Mouse (Mus musculus) ES-CJ7 (cell line): Measurements from ENCODE around the gene Arhgap18.

Source experiments
- DNase-seq: peaks from one replicate; pipeline ENCODE4 v3.0.0; 2011; ENCODE audit warnings: low read depth, low spot score

Arhgap18 gene

DNA sequence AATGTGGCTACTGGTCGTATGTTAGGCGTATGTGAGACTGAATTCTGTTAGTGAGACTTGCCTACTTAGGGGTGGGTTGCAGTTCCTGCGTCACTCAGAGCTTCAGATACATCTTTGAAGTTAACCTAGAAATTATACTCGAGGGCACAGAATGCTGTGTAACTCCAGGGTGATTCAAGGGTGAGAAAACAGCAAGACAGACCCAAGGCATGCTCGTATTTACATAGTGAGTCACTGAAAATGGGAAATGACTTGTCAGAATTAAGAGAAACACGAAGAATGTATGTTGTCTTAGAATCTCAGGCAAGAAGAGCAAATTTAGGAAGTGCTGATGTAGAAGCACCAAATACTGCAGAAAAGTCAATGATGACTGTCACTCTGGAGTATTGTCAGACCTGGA lies 142.5 kb downstream of the Arhgap18 start:
- no peak for DNase-seq

DNA sequence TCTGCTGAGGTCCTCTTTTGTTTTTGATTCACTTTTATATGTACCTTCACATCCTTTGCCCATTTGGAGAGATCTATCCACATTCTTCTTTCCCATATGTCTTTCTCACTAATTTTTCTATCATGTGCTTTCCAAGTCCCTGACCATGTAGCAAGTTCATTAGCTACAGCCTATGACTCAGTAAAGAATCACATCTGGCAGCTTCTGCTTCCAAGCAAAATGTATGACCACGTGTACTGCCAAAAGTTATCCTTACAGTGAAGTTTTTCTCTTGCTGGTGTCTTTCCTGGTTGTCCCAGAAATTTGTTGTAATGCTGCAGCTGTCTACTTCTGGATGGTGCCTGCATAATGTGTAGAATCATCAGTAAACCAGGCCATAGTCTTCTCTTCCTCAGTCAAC lies 147.2 kb downstream of the Arhgap18 start:
- DNase-seq, result no peak

DNA sequence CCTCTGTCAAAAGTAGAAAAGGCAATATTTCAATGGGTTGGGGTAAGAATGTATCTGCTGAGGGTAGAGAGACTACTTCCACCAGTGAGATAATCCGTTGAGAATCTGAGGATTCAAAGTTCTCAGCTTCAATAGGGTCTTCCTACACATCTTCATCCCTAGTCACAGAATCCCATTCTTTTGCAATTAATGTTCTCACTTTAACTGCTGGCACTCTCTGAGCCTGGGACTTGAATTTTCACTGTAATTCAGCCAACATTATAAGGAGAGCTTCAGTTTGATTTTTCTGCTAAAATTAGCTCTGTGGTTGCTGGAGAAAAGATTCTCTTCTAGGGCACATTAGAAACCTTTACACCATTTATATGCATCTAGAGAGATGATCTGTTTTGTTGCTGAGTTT lies 150.6 kb downstream of the Arhgap18 start:
- DNase-seq, result no peak

DNA sequence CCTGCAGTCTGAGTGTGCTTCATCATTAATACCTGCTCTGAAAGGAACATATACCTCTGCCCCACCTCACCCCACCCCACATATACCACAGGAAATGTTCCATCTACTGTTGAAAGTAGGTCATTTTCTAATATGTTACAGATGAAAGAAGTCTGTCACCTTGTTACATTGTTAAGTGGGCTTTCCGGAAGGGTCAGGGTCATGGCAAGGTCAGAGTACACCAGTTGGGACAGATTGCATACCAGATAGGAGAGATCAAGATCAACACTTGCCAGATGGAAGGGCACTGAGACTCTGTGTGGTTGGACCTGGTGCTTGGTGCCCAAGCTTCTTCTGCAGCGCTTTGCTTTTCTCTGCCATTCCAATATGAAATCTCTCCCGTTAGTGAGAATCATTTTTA lies 158.0 kb downstream of the Arhgap18 start:
- peak; percentile 56 for DNase-seq

DNA sequence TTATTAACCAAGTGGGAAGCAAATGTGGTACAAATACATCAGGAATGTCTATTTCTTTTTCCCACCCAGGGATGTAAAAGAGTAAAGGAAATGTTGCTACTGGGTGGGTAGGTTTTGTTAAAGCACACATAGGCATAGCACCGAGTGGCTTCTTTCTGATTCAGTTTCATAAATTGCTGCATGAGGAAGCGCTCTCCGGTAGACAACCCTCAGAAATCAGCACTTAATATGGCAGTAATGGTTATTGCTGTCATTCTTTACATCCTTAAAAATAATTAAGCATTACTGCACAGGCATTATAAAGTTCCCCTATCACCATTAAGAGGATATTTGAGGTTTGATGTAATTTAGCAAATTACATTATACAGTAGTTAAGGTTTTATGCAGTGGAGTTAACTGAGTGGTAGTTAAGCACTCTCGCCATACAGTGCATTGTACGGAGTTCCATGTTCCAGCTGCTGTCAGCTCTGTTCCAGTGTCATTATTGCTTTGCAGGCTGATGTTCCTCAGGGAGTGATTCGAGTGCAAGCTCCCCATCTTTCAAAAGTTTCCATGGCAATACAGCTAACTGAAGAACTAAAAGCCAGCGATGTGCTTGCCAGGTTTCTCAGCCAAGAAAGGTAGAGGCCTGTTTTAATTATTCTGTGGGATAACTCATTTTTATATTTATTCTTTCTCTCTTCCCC lies 159.0 kb downstream of the Arhgap18 start:
- no peak for DNase-seq

DNA sequence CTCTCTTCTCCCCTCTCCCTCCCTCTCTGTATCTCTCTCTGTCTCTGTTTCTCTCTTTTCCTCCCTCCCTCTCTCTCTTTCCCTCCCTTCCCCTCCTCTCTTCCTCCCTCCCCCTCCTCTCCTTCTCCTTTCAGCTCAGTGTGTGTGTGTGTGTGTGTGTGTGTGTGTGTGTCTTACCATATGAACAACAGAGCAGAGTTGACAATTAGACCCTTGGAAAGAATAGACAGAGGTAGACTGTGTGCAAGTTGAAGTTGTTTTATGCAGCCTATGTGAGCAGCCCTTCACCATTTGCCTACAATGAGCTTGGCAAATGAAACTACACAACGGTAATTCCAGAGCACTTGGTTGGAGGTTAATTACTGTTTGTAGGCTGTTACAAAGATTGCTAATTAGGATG lies 159.6 kb downstream of the Arhgap18 start:
- no peak for DNase-seq

DNA sequence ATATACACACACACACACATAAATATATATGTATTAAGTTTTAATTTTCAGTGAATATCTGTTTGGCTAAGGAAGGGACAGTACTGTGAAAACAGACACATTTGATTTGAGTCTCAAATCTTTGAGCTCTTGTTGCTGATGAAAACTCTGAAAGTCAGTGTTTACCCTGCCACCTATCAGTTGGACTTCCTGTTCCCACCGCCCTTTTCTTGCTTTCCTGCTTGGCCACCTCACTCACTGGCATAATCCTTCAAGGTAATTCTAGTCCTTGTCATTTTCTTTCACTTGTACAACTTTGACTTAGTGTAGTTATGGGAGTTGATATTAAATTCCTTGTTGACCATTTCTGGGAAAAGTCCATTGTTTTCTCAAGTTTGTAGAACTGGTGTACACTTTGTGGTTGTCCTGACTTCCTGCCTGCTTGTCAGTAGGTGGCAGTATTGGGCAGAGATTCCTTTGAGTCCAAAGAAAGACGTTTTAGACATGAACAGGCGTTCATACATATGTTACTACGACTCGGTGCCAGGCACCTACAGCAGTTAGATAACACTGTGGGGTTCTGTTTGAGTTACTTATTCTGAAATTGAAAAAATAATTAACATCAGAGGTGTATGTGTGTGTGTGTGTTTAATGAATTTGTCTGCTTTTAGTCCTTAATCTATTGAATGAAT lies 166.2 kb downstream of the Arhgap18 start:
- peak; percentile 84 for DNase-seq

DNA sequence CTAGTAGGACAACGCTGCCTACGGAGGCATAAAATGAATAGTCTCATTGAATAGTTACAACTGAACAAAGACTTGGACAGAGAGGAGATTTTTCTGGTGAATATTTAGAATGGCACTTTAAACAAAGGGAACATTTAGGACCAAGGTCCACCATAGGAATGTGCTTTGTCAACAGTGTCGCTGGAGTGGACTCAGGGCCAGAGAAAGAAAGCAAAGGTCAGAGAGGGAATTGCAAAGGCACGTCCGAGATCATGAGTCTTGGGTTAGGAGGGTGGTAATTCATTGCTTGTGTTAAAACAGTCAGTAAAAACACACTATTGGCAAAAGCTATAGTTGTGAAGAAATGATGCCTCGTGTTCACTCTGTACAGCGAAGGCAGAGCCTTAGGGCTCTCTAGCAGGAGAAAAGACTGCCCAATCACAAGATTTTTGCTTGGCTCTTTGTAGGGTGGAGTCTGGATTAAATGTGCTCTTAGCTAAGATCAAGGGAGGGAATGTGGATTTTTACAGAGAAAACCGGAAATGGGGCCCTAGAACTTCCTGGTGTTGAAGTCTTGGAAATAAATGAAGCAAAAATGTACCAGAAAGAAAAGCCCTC lies 167.3 kb downstream of the Arhgap18 start:
- no peak for DNase-seq

DNA sequence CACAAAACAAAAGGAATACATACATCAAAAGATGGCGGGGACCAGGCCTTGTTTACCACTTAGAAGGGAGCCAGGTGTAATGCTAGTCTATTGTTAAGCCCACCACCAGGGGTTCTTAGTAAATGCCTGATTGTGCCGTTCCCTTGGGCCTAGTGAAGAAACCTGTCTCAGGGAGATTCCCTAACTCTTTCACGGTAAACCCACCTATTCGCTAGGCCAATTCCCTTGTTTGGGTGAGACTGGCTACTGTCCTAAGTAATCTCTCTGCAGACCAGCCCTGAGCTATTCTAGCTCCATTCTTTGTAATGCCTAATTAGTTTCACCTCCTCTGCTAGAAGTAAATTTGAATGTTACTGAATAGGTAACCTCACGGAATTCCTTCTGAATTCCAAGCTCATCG lies 182.8 kb downstream of the Arhgap18 start:
- DNase-seq, result peak; percentile 75

DNA sequence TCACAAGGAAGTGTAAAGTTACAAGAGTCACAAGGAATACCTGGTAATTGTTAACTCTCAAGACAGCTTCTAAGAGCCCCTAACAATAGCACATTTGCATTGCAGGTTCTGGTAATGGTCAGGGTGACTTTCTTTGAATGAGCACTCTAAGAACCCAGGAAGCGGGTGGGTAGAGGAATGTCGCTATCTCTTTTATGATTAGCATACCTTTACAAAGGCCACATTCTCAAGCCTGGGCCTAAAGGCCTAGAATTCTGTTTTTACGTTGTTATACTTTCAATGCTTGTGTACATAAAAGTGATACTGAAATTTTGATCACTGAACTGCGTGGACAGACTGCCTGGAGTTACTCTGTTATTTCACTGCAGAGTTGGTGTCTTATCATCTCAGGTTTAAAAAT lies 185.2 kb downstream of the Arhgap18 start:
- DNase-seq, result peak; percentile 57

DNA sequence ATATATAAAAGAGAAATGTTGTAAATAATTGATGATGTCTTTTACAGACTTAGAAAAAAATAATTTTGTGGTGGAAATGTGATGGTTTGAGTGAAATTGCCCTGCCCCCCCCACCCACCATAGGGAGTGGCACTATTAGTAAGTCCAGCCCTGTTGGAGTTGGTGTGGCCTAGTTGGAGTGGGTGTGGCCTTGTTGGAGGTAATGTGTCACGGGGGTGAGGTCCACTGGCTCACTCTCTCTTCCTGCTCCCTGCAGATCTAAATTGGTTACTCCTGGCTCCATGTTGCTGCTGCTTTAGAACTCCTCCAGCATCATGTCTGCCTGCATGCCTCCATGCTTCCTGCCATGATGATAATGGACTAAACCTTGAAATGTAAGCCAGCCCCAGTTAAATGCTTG lies 186.3 kb downstream of the Arhgap18 start:
- DNase-seq, result peak; percentile 59

DNA sequence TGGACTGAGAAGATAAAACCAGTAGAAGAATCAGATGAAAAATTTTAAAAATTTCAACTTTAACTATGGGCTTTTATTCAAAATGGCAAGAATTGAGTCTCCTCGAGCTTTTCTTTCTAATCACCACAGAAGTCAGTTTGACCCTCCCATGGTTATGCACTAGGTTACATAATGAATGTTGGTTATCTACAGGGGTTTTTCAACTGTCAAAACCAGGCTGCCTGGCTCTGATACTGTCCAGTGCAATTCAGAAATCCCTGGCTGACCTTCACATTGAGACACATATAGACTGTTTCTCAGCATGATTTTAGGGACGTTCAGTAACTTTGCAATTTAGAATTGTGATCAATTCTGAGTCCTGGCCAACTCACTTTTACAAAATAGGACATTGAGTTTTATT lies 195.1 kb downstream of the Arhgap18 start:
- DNase-seq, result no peak

DNA sequence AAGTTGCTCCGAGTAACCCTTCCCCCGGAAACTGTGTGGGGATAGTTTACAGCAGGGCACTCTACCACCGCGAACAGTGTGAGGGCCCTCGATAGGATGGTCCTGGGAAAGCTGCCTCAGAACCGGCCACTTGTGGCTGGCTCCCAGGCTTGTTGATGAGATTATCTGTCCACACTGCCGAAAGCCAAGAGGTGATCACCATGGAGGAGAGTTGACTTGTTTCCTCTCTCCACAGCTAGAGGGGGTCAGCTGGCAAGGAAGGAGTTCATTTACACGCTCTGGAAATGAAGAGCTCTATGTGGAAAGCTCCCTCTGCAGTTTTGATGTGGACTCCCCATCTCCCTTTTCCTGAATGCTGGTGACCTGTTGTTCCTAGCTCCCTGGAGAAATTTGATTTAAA lies 196.4 kb downstream of the Arhgap18 start:
- peak; percentile 51 for DNase-seq

DNA sequence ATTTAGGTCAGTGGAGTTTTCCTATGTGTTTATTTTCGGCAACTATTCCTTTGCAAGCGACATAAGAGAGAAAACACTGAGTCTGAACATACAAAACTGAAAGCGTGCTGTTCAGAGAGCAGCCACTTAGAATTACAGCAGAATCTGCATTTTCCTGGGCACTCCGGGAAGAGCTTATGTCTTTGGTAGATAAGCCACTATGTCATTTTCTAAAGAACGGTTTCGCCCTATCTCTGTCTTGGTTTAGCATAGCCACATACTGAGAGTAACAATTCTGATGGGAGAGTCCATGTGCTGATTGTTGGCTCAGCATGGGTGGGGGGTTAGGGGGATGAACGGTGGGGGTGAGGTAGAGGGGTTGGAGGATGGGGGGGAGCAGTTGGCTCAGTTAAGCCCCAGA lies 197.2 kb downstream of the Arhgap18 start:
- no peak for DNase-seq

DNA sequence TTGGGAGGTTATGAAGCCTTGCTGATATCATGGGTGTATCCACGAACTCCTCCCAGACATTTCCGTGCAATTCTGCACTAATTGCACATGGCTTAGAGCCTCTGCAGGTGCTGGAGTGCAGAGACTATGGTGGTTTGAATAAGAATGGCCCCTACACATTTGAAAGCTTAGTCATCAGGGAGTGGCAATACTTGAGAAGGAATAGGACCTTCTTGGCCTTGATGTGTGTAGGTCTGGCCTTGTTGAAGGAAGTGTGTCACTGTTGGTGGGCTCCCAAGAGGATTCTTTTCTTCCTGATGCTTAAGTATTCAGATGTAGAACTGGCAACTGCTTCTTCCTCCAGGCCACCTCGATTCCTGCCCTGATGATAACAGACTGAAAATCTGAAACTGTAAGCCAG lies 205.3 kb downstream of the Arhgap18 start:
- DNase-seq, result peak; percentile 95
